Mouse (Mus musculus) intestine, embryonic 14.5 days (tissue): ENCODE measurements at regions not wholly inside any gene's neighbourhood (a gene's known extent, or its start where the extent isn't known, plus 50 kb on each side); places are given as distances from the start of the nearest gene placed in this dataset.

Experiments used
- ATAC-seq: fragments of 200-750 bp; cut with Nextera tagmentation; replicated peaks from 2 replicates; pipeline ENCODE4 v1.8.0; 2017; ENCODE audit warnings: low read depth, moderate number of reproducible peaks, moderate TSS enrichment, moderate library complexity; ENCODE audit not compliant: low FRiP score, low TSS enrichment
- DNase-seq: peaks from one replicate; pipeline ENCODE4 v3.0.0-alpha.2; 2018; ENCODE audit warnings: low spot score
- H3K27ac ChIP-seq: fragments of 300-500 bp; sonication (generic); 2 replicates; pipeline ENCODE4 v1.5.1; 2014; ENCODE audit warnings: low read depth, mild to moderate bottlenecking, control low read depth
- H3K27me3 ChIP-seq: fragments of 300-500 bp; sonication (generic); replicated peaks from 2 replicates; pipeline ENCODE4 v1.6.1; 2014; ENCODE audit warnings: low read length, control low read depth; ENCODE audit not compliant: control insufficient read depth, insufficient read depth
- H3K36me3 ChIP-seq: fragments of 300-500 bp; sonication (generic); 2 replicates; pipeline ENCODE4 v1.6.1; 2014; ENCODE audit warnings: low read length, control low read depth; ENCODE audit not compliant: control insufficient read depth, insufficient read depth
- H3K4me1 ChIP-seq: fragments of 300-500 bp; sonication (generic); replicated peaks from 2 replicates; pipeline ENCODE4 v1.6.1; 2014; ENCODE audit warnings: low read length, control low read depth, mixed read lengths; ENCODE audit not compliant: control insufficient read depth, insufficient read depth
- H3K4me2 ChIP-seq: fragments of 300-500 bp; sonication (generic); 2 replicates; pipeline ENCODE4 v1.6.1; 2014; ENCODE audit warnings: low read length
- H3K4me3 ChIP-seq: fragments of 300-500 bp; sonication (generic); 2 replicates; pipeline ENCODE4 v1.5.1; 2014; ENCODE audit warnings: low read depth, low read length, control low read depth, mixed read lengths
- H3K9ac ChIP-seq: fragments of 300-500 bp; sonication (generic); 2 replicates; pipeline ENCODE4 v1.6.1; 2014; ENCODE audit warnings: mild to moderate bottlenecking, low read length
- H3K9me3 ChIP-seq: fragments of 300-500 bp; sonication (generic); 2 replicates; pipeline ENCODE4 v1.6.1; 2016; ENCODE audit warnings: low read length, control low read depth; ENCODE audit not compliant: control insufficient read depth
- WGBS: fragments of 180-500 bp; shearing (Covaris S2); extraction: QIAGEN DNeasy Blood & Tissue Kit; methylation state at CpG from one replicate; pipeline ENCODE4 v1.1.7; 2014; 5-methylcytosine and 5-hydroxymethylcytosine counted together

- Histone ChIP-seq H3K9ac (no peak overlapping the region), H3K27me3 (no peaks in the 10 kb centered on the region), H3K4me1 (no peaks in the 10 kb centered on the region), H3K4me3 (no peak overlapping the region), H3K9me3 (no peaks in the 10 kb centered on the region), H3K4me2 (no peak overlapping the region), H3K36me3 (no peaks in the 10 kb centered on the region), H3K27ac (no peak overlapping the region)
- DNase-seq (no peak), ATAC-seq (no peak)
- 90% methylated on average over 9 of the region's 9 CpGs for WGBS
Observed at GRCm38 (mm10) chr3:137728689-137729088, 57.4 kb downstream of the Gm21962 start.

GRCm38 (mm10) chr3:137729421-137729820 is 58.1 kb downstream of the Gm21962 start:
- Histone ChIP-seq H3K4me3 (no peak overlapping the region), H3K9me3 (no peaks in the 10 kb centered on the region), H3K27me3 (no peaks in the 10 kb centered on the region), H3K4me2 (no peak overlapping the region), H3K4me1 (no peaks in the 10 kb centered on the region), H3K36me3 (no peaks in the 10 kb centered on the region), H3K27ac (no peak overlapping the region), H3K9ac (no peak overlapping the region)
- WGBS: 77% methylated on average over 7 of the region's 7 CpGs
- no peak for DNase-seq
- no peak for ATAC-seq

DNA sequence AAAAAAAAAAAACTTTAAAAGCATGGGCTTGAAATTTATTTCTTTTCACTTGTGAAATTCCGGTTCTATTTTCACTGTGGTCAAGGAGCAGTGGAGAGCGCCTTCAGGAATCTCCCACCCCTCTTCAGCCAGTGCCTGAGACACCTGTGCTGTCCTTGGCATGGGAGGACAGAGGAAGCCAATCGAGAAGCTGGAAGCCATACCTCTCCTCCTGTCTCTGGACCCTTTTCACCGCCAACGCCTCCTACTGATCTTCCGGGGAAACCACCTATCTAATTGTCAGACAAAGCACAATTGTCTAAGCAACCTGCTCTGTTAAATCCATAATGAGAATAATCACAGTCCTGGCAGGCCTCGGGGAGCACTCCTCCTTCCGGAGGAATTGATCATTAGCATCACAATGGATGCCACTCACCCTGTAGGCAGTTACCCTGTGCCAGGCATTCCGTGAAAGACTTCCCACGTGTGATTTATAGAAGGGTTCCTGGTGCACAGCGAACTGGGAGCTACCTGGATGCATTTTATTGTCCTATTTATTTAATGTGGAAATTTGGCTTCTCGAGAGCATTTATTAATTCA is 66.0 kb downstream of the Gm21962 start:
- WGBS: 66% methylated on average over 12 of the region's 12 CpGs
- Histone ChIP-seq H3K27me3 (no peaks in the 10 kb centered on the region), H3K4me1 (no peaks in the 10 kb centered on the region), H3K36me3 (no peaks in the 10 kb centered on the region), H3K9ac (no peak overlapping the region), H3K4me2 (no peak overlapping the region), H3K4me3 (no peak overlapping the region), H3K27ac (no peak overlapping the region), H3K9me3 (no peaks in the 10 kb centered on the region)
- ATAC-seq: no peak
- no peak for DNase-seq

- Histone ChIP-seq H3K9me3 (no peaks in the 10 kb centered on the region), H3K4me2 (no peak overlapping the region), H3K36me3 (no peaks in the 10 kb centered on the region), H3K4me1 (no peaks in the 10 kb centered on the region), H3K27me3 (no peaks in the 10 kb centered on the region), H3K27ac (no peak overlapping the region), H3K9ac (no peak overlapping the region), H3K4me3 (no peak overlapping the region)
- 86% methylated on average over 9 of the region's 9 CpGs for WGBS
- ATAC-seq (no peak), DNase-seq (no peak)
Observed at GRCm38 (mm10) chr3:137741528-137741927, 70.2 kb downstream of the Gm21962 start.

DNA sequence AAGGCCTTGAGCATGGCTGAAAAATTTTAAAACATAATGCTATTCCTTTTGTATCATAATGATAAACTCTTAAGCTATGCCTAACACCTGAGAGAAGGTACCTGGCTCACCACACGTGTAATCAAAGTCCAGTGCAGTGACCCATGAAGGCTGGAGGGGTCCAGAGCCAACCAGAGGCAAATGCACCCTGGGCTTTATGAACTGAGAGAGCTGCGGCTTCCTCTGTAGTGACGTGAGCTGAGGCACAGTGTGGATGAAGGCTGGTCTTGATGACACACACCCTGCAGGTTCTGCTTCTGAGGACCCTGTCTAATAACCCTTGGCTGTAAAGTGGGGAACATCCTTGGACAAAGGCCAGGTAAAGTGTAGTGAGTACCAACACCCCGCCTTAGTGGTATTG is 70.8 kb downstream of the Gm21962 start:
- Histone ChIP-seq H3K4me3 (no peak overlapping the region), H3K27me3 (no peaks in the 10 kb centered on the region), H3K4me1 (no peaks in the 10 kb centered on the region), H3K27ac (no peak overlapping the region), H3K9me3 (no peaks in the 10 kb centered on the region), H3K4me2 (no peak overlapping the region), H3K36me3 (no peaks in the 10 kb centered on the region), H3K9ac (no peak overlapping the region)
- 80% methylated on average over 4 of the region's 4 CpGs for WGBS
- ATAC-seq (no peak), DNase-seq (no peak)

GRCm38 (mm10) chr3:137751732-137752260 is 80.5 kb downstream of the Gm21962 start:
- no peak overlapping the region for H3K9ac ChIP-seq
- ATAC-seq (no peak), DNase-seq (no peak)
- H3K4me3 ChIP-seq: no peak overlapping the region
- no peaks in the 10 kb centered on the region for H3K36me3 ChIP-seq
- no peaks in the 10 kb centered on the region for H3K9me3 ChIP-seq
- H3K27me3 ChIP-seq: no peaks in the 10 kb centered on the region
- H3K27ac ChIP-seq: no peak overlapping the region
- no peak overlapping the region for H3K4me2 ChIP-seq
- peaks cover 4% of the 10 kb centered on the region for H3K4me1 ChIP-seq
- 80% methylated on average over 9 of the region's 9 CpGs for WGBS

- Histone ChIP-seq H3K9ac (peak overlapping the region; percentile 31; the same call in 1 of the 2 replicates), H3K27me3 (no peaks in the 10 kb centered on the region), H3K9me3 (no peaks in the 10 kb centered on the region), H3K4me3 (peak overlapping the region; percentile 30), H3K4me2 (peak overlapping the region; percentile 56), H3K36me3 (no peaks in the 10 kb centered on the region), H3K27ac (no peak overlapping the region), H3K4me1 (peaks cover 4% of the 10 kb centered on the region)
- peak; percentile 94 for DNase-seq
- WGBS: 21% methylated on average over 25 of the region's 25 CpGs
- ATAC-seq: peak; percentile 72
Observed at GRCm38 (mm10) chr3:137752447-137753256, 81.3 kb downstream of the Gm21962 start.

DNA sequence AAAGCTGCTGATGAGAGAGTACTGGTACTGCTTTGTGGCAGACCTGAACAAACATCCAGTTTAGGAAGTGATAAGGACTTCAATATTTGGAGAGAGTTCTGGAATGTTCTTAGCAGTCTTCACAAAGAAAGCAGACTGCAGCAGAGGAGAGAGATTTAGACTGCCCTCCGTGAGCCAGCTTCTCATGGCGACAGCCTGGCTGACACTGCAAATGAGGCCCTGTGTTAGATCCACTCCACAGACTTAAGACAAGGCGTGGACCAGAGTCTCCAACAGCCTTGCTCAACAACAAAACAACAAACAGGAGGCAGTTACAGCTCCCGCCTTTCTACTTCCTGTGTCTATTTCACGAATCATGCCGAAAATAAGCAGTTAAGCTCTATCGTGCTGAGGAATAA is 81.9 kb downstream of the Gm21962 start:
- H3K9ac ChIP-seq: peak overlapping the region; percentile 31; the same call in 1 of the 2 replicates
- no peaks in the 10 kb centered on the region for H3K9me3 ChIP-seq
- no peak for DNase-seq
- H3K27ac ChIP-seq: no peak overlapping the region
- peaks cover 4% of the 10 kb centered on the region for H3K4me1 ChIP-seq
- H3K4me2 ChIP-seq: peak overlapping the region; percentile 56
- peak; percentile 28; the same call in 1 of the 2 replicates for ATAC-seq
- 52% methylated on average over 7 of the region's 7 CpGs for WGBS
- no peaks in the 10 kb centered on the region for H3K36me3 ChIP-seq
- H3K4me3 ChIP-seq: no peak overlapping the region; the same call in 1 of the 2 replicates
- no peaks in the 10 kb centered on the region for H3K27me3 ChIP-seq
